Mouse (Mus musculus): ENCODE data around the gene Bpifb5. TPM values are rescaled to one million over a fixed set of nuclear protein-coding genes. Genes with fewer than 3 reads are reported as not detected.
A peak's percentile ranks its signal among the peaks of the same experiment; 100 is the strongest.

Bpifb5 gene
- total and polyA plus RNA-seq, 2 experiments from 2014 or later = 0.14 to 0.24 TPM

DNA sequence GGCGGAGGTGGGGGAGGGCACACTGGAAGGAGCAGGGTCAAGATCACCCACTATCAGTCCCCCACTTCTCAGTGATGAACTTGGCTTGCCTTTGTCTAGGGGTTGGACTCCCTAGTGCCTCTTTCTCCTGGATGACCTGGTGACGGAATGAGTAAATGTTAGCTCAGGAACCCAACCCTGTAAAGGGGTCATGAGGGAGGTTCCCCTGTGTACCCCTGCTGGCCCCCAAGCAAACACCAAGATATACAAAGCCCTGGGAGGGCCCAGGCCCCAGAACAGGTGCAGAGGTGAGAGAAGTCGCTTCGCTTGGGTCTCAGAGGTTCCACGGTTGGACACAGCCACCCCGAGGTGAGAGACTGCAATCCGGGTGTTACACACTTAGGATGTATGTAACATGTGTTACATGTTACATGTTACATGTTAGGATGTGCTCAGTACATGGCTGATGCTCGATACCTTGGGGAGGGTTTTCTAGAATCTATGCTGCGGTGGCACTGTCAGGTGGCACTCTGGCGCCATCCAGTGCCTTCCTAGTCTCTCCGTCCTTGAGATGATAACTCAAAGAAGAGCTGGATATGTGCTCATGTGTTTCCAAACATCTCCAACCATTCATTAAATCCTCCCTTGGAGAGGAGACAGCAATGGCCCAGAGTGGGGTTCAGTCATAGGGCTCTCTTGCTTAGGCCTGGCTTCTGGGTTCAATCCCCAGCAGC is 32.8 kb upstream of the Bpifb5 start, which contains the start of gene Bpifb1:
Gene Bpifb1 (plus strand): TSS at position 273 of the 713 bp plus-strand sequence.
- Histone ChIP-seq H3K27me3 (ENCODE audit: insufficient read depth, low read length) (no peaks in the 10 kb centered on the region), H3K4me3 (ENCODE audit: low read depth, low read length) (no peak within 1 kb of the TSS), H3K9ac (no peak within 1 kb of the TSS), H3K9me3 (ENCODE audit: low read length) (no peaks in the 10 kb centered on the region), H3K4me2 (ENCODE audit: low read depth) (no peak within 1 kb of the TSS), H3K4me1 (ENCODE audit: insufficient read depth) (no peaks in the 10 kb centered on the region), H3K36me3 (ENCODE audit: insufficient read depth) (no peaks in the 10 kb centered on the region), H3K27ac (ENCODE audit: low read depth, low read length) (no peak within 1 kb of the TSS)
- WGBS = 85% methylated on average over 11 of the region's 11 CpGs
- DNase-seq (peak; percentile 16), ATAC-seq (no peak)
- TF ChIP-seq CTCF (IDR thresholded peaks at IDR 0.05; ENCODE audit: low read depth) = peak; percentile 46

DNA sequence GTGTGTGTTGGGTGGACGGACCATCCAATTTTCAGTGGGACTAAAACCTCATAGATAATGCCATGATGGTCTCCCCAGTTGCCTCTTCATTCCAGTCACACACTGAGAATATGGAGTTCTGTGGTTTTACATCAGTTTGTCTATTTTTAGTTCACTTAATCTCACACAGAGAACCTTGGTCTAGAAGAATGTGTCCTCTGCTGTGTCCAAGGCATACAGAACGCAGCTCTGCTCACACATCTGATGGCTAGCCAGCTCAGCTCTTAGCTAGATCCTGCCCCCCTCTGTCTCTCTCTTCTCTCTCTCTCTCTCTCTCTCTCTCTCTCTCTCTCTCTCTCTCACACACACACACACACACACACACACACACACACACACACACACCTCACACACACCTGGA is 31.4 kb upstream of the Bpifb5 start:
- no peak for TF ChIP-seq CTCF (IDR thresholded peaks at IDR 0.05; ENCODE audit: low read depth)
- H3K9me3 ChIP-seq (ENCODE audit: low read length) = no peaks in the 10 kb centered on the region
- no peak overlapping the region for H3K4me3 ChIP-seq (ENCODE audit: low read depth, low read length)
- no peak overlapping the region for H3K27ac ChIP-seq (ENCODE audit: low read depth, low read length)
- WGBS = 73% methylated on average over 2 of the region's 2 CpGs
- H3K9ac ChIP-seq = no peak overlapping the region
- H3K27me3 ChIP-seq (ENCODE audit: insufficient read depth, low read length) = no peaks in the 10 kb centered on the region
- no peaks in the 10 kb centered on the region for H3K4me1 ChIP-seq (ENCODE audit: insufficient read depth)
- ATAC-seq (no peak), DNase-seq (no peak)
- H3K4me2 ChIP-seq (ENCODE audit: low read depth) = no peak overlapping the region
- H3K36me3 ChIP-seq (ENCODE audit: insufficient read depth) = no peaks in the 10 kb centered on the region

DNA sequence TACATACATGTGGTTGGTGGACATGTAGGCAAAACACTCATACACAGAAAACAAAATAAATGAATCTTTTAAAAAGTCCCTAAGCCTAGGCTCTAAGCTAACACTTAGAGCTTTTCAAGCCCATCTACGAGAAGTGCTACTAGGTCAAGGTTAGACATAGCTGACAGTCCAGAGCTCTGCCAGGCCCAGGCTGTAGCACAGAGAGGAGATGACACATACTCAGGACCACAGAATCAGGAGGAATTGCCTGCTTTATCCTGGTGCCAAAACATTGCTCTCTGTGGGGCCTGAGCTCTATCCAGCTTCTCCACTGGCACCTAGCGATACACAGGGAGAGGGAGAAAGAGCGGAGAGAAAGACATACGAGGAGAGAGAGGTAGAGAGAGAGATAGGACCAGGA is 30.5 kb upstream of the Bpifb5 start:
- no peak for TF ChIP-seq CTCF (IDR thresholded peaks at IDR 0.05; ENCODE audit: low read depth)
- WGBS = 91% methylated on average over 4 of the region's 4 CpGs
- H3K36me3 ChIP-seq (ENCODE audit: insufficient read depth) = no peaks in the 10 kb centered on the region
- H3K4me1 ChIP-seq (ENCODE audit: insufficient read depth) = no peaks in the 10 kb centered on the region
- no peak overlapping the region for H3K4me2 ChIP-seq (ENCODE audit: low read depth)
- no peak overlapping the region for H3K27ac ChIP-seq (ENCODE audit: low read depth, low read length)
- H3K4me3 ChIP-seq (ENCODE audit: low read depth, low read length) = no peak overlapping the region
- H3K27me3 ChIP-seq (ENCODE audit: insufficient read depth, low read length) = no peaks in the 10 kb centered on the region
- H3K9me3 ChIP-seq (ENCODE audit: low read length) = no peaks in the 10 kb centered on the region
- no peak overlapping the region for H3K9ac ChIP-seq
- ATAC-seq = no peak
- no peak for DNase-seq

DNA sequence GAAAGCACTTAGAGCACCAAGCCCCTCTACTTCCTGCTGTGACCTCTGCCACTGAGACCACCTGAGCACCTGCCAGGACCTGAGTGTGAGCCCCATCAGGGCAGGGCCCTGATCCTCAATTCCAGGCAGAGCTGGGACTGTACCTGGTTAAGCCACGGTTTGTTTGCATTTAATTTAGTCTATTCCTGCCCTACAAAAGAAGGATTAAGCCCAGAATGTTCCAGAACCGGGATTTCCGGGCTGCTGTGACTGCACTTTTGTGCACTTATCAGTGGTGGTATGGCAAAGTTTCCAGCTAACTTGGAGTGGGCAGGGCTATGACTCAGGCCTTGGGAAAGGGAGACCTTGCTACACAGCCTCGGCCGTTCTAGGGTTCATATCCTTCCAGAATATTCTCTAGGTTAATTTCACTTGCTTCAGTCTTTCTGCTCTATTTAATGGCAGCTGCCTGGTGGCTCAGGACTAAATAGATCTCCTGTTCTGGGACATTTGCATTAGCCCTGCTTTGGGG is 29.5 kb upstream of the Bpifb5 start:
- H3K9ac ChIP-seq = no peak overlapping the region
- WGBS = 56% methylated on average over 5 of the region's 5 CpGs
- no peaks in the 10 kb centered on the region for H3K4me1 ChIP-seq (ENCODE audit: insufficient read depth)
- no peak overlapping the region for H3K4me3 ChIP-seq (ENCODE audit: low read depth, low read length)
- no peaks in the 10 kb centered on the region for H3K9me3 ChIP-seq (ENCODE audit: low read length)
- H3K4me2 ChIP-seq (ENCODE audit: low read depth) = no peak overlapping the region
- no peaks in the 10 kb centered on the region for H3K36me3 ChIP-seq (ENCODE audit: insufficient read depth)
- no peak for TF ChIP-seq CTCF (IDR thresholded peaks at IDR 0.05; ENCODE audit: low read depth)
- no peak for ATAC-seq
- DNase-seq = no peak
- no peak overlapping the region for H3K27ac ChIP-seq (ENCODE audit: low read depth, low read length)
- no peaks in the 10 kb centered on the region for H3K27me3 ChIP-seq (ENCODE audit: insufficient read depth, low read length)

DNA sequence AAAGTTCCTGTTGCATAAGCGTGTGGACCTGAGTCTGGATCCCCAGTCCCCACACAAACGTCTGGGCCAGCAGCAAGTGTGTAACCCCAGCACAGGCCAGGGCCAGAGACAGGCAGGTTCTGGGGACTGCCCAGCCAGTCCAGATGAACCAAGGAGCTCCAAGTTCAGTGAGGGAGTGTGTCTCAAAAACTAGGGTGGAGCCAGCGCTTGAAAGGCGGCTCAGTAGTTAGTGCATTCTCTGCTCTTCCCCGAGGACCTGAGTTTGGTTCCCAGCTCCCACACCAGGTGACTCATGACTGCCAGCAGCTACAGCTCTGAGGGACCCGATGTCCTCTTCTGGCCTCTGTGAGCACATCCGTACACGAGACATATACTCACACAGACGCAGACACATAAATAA is 26.5 kb upstream of the Bpifb5 start:
- no peak overlapping the region for H3K4me3 ChIP-seq (ENCODE audit: low read depth, low read length)
- 91% methylated on average over 9 of the region's 9 CpGs for WGBS
- TF ChIP-seq CTCF (IDR thresholded peaks at IDR 0.05; ENCODE audit: low read depth) = no peak
- ATAC-seq (no peak), DNase-seq (no peak)
- no peak overlapping the region for H3K27ac ChIP-seq (ENCODE audit: low read depth, low read length)
- H3K9ac ChIP-seq = no peak overlapping the region
- no peak overlapping the region for H3K4me2 ChIP-seq (ENCODE audit: low read depth)
- no peaks in the 10 kb centered on the region for H3K36me3 ChIP-seq (ENCODE audit: insufficient read depth)
- no peaks in the 10 kb centered on the region for H3K9me3 ChIP-seq (ENCODE audit: low read length)
- H3K4me1 ChIP-seq (ENCODE audit: insufficient read depth) = no peaks in the 10 kb centered on the region
- H3K27me3 ChIP-seq (ENCODE audit: insufficient read depth, low read length) = no peaks in the 10 kb centered on the region

DNA sequence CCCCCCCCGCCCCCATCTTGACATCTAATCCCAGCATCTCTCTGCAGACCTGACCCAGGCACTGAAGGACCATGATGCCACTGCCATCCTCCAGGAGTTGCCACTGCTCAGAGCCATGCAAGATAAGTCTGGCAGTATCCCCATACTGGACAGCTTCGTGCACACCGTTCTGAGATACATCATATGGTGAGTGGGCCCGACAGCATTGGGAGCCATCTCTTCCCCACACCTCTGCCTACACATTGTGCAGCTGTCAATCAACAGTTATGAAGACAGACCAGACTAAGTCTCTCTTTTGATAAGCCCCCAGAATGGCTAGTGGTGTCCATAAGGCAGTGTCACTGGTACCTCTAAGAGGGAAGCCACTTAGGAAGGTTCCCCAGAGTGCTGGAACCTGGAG is 18.9 kb upstream of the Bpifb5 start:
- H3K36me3 ChIP-seq (ENCODE audit: insufficient read depth) = no peaks in the 10 kb centered on the region
- no peak overlapping the region for H3K4me2 ChIP-seq (ENCODE audit: low read depth)
- no peak overlapping the region for H3K27ac ChIP-seq (ENCODE audit: low read depth, low read length)
- H3K27me3 ChIP-seq (ENCODE audit: insufficient read depth, low read length) = no peaks in the 10 kb centered on the region
- 87% methylated on average over 4 of the region's 4 CpGs for WGBS
- ATAC-seq = no peak
- H3K4me3 ChIP-seq (ENCODE audit: low read depth, low read length) = no peak overlapping the region
- H3K9ac ChIP-seq = no peak overlapping the region
- TF ChIP-seq CTCF (IDR thresholded peaks at IDR 0.05; ENCODE audit: low read depth) = no peak
- no peak for DNase-seq
- no peaks in the 10 kb centered on the region for H3K9me3 ChIP-seq (ENCODE audit: low read length)
- H3K4me1 ChIP-seq (ENCODE audit: insufficient read depth) = no peaks in the 10 kb centered on the region

DNA sequence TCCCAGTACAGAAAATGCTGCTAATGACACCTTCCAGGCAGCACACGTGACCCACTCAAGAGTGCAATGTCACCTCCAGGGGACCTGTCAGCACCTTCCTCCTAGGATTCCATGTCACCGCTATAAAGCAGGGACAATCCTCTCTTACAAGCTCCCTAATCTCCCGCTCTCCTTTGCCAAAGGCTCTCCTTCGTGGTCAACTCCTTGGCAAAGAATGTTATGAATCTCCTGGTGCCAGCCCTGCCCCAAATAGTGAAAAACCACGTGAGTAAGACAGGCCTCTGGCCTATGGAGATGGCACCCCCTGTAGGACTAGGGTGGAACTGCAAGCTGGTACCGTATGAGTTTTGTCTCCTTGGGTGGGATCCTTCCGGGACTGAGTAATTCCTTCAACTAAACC is 16.6 kb upstream of the Bpifb5 start:
- H3K9ac ChIP-seq = no peak overlapping the region
- H3K4me3 ChIP-seq (ENCODE audit: low read depth, low read length) = no peak overlapping the region
- TF ChIP-seq CTCF (IDR thresholded peaks at IDR 0.05; ENCODE audit: low read depth) = peak; percentile 62
- no peak for ATAC-seq
- no peaks in the 10 kb centered on the region for H3K27me3 ChIP-seq (ENCODE audit: insufficient read depth, low read length)
- H3K36me3 ChIP-seq (ENCODE audit: insufficient read depth) = no peaks in the 10 kb centered on the region
- WGBS = 60% methylated on average over 7 of the region's 7 CpGs
- no peaks in the 10 kb centered on the region for H3K9me3 ChIP-seq (ENCODE audit: low read length)
- H3K4me1 ChIP-seq (ENCODE audit: insufficient read depth) = no peaks in the 10 kb centered on the region
- H3K27ac ChIP-seq (ENCODE audit: low read depth, low read length) = no peak overlapping the region
- no peak for DNase-seq
- H3K4me2 ChIP-seq (ENCODE audit: low read depth) = no peak overlapping the region

Measured in forebrain, postnatal 0 days (tissue).